Comparison of ENCODE assay signal across 9 mouse cellular contexts in the genomic region with DNA sequence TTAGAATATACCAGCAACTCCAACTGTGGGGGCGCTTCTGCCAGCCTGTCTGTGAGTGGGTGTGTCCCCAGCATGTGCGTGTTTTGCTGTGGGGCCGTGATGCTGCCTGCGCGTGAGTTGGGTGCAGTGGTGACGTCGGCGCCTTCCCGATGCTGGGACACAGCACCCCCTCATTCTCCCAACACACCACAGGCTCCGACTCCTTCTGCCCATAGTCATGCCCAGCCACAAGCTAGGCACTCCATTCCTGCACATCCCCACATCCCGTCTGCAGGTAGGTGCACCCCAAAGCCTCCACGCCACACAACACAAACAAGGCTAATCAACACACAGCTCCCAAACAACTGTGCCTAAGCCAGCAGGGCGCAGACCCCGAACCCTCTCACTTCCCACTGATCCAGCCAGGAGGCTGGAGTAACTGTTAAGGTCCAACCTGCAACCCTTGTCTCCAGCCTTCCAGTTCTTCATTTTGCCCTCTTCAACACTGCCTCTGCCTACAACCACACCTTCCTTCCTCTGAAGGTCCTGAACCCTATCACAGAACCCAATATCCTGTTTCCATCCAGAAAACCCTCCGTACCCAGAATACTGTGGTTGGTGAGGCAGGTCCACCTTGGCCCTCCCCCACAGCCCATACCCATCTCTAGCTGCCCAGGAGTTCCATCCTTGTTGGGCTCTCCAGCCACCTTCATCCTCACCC. TPM values are rescaled to one million over a fixed set of nuclear protein-coding genes. Genes with fewer than 3 reads are reported as not detected.
DNase-seq lines count a peak whose midpoint lies in the region; ATAC-seq and TF ChIP-seq lines count a peak whose summit lies in the region.
"Had no signal": no experiment of that assay in that cellular context is flagged by ENCODE, and none has a peak within 500 bp of the region (broad histone marks: within the 10 kb centered on the region; RNA-seq: fewer than 3 reads in every experiment).

No protein-coding gene starts in this region.

- DNase-seq in lung, embryonic 14.5 days: no peak
- DNase-seq in lung, postnatal 36 days: no peak
- DNase-seq in cerebellum, adult 9-11 months: peak; percentile 58
- peak; percentile 81 to 91 for DNase-seq in layer of hippocampus, adult 18-20 months (ENCODE audit: low spot score in 2 of 2)

- peak overlapping the region; percentile 41; the same call in 1 of the 2 replicates for H3K9ac ChIP-seq in lung, embryonic 14.5 days
- peak overlapping the region; percentile 66 for H3K9ac ChIP-seq in forebrain, embryonic 16.5 days (replicated peaks; ENCODE audit: low read depth, low read length)
- peak overlapping the region; percentile 68 for H3K9ac ChIP-seq in stomach, embryonic 14.5 days (replicated peaks; ENCODE audit: low read depth, low read length)

- H3K4me3 ChIP-seq in lung, embryonic 14.5 days (ENCODE audit: low read depth, low read length): peak overlapping the region; percentile 46
- H3K4me3 ChIP-seq in forebrain, embryonic 16.5 days (replicated peaks; ENCODE audit: low read length): peak overlapping the region; percentile 55
- peak overlapping the region; percentile 60 for H3K4me3 ChIP-seq in stomach, embryonic 14.5 days (ENCODE audit: low read depth, low read length)

- TF ChIP-seq CTCF in lung, embryonic 14.5 days (IDR thresholded peaks at IDR 0.05; ENCODE audit: low read depth): no peak

- peaks cover 80% of the 10 kb centered on the region for H3K27me3 ChIP-seq in lung, embryonic 14.5 days (ENCODE audit: insufficient read depth, low read length)
- H3K27me3 ChIP-seq in forebrain, embryonic 16.5 days (replicated peaks; ENCODE audit: control insufficient read depth, insufficient read depth, low read length): peaks cover 57% of the 10 kb centered on the region
- 0 out of 2 replicates have a peak, but pooled peaks cover 4% of the 10 kb centered on the region for H3K27me3 ChIP-seq in stomach, embryonic 14.5 days (ENCODE audit: control insufficient read depth, insufficient read depth, low read length)

- H3K27ac ChIP-seq in lung, embryonic 14.5 days (ENCODE audit: low read depth): no peak overlapping the region; the same call in 1 of the 2 replicates
- H3K27ac ChIP-seq in forebrain, embryonic 16.5 days (ENCODE audit: low read length): no peak overlapping the region
- H3K27ac ChIP-seq in stomach, embryonic 14.5 days (ENCODE audit: low read length): peak overlapping the region; percentile 93
- H3K27ac ChIP-seq: macrophage had no signal

- 30% methylated on average over 15 of the region's 15 CpGs for WGBS in lung, embryonic 14.5 days
- WGBS in forebrain, embryonic 16.5 days: 25% methylated on average over 15 of the region's 15 CpGs
- 26% methylated on average over 15 of the region's 15 CpGs for WGBS in stomach, embryonic 14.5 days

- peak overlapping the region; percentile 72 for H3K4me2 ChIP-seq in lung, embryonic 14.5 days
- H3K4me2 ChIP-seq in forebrain, embryonic 16.5 days (ENCODE audit: low read length): peak overlapping the region; percentile 79
- H3K4me2 ChIP-seq in stomach, embryonic 14.5 days (replicated peaks; ENCODE audit: low read depth, low read length): peak overlapping the region; percentile 70

- H3K36me3 ChIP-seq in lung, embryonic 14.5 days (ENCODE audit: insufficient read depth): no peaks in the 10 kb centered on the region
- no peaks in the 10 kb centered on the region for H3K36me3 ChIP-seq in forebrain, embryonic 16.5 days (ENCODE audit: control insufficient read depth, insufficient read depth)
- H3K36me3 ChIP-seq in stomach, embryonic 14.5 days (ENCODE audit: control insufficient read depth, insufficient read depth, low read length): peaks cover 1% of the 10 kb centered on the region; the same call in 1 of the 2 replicates

- no peaks in the 10 kb centered on the region for H3K9me3 ChIP-seq in lung, embryonic 14.5 days (ENCODE audit: low read depth, low read length)
- no peaks in the 10 kb centered on the region for H3K9me3 ChIP-seq in forebrain, embryonic 16.5 days (ENCODE audit: control insufficient read depth, low read length)
- H3K9me3 ChIP-seq in stomach, embryonic 14.5 days (ENCODE audit: control insufficient read depth, low read depth, low read length): no peaks in the 10 kb centered on the region

- no peak for ATAC-seq in lung, embryonic 14.5 days (ENCODE audit: insufficient read depth)
- no peak; the same call in 1 of the 2 replicates for ATAC-seq in forebrain, embryonic 16.5 days
- ATAC-seq in megakaryocyte, adult 5-6 weeks (ENCODE audit: poor library complexity, severe bottlenecking): peak; percentile 11; the same call in 1 of the 2 replicates
- ATAC-seq in stomach, embryonic 14.5 days (ENCODE audit: insufficient number of reproducible peaks, insufficient read depth, low FRiP score, low read depth): no peak
- no peak for ATAC-seq in granulocyte monocyte progenitor cell, adult 5-6 weeks (replicated peaks; ENCODE audit: poor library complexity, severe bottlenecking)

- no peaks in the 10 kb centered on the region for H3K4me1 ChIP-seq in lung, embryonic 14.5 days (ENCODE audit: insufficient read depth)
- peaks cover 50% of the 10 kb centered on the region for H3K4me1 ChIP-seq in forebrain, embryonic 16.5 days (replicated peaks; ENCODE audit: control insufficient read depth, insufficient read depth, low read length)
- peaks cover 49% of the 10 kb centered on the region for H3K4me1 ChIP-seq in stomach, embryonic 14.5 days (ENCODE audit: control insufficient read depth, insufficient read depth, low read length)

RNA-seq across cellular contexts. Expression of gene Psd, which starts 10.0 kb away (rescaled TPM):
- polyA plus RNA-seq in lung, embryonic 14.5 days (2014; fragmentation: Nextera tagmentation; extraction: Ambion mirVana): 9.9 and 10.5 TPM in 2 replicates
- 74.1 and 89.8 TPM in 2 replicates for polyA plus RNA-seq in forebrain, embryonic 16.5 days (2015; fragmentation: Nextera tagmentation; extraction: Ambion mirVana)
- 100 to 1,000 TPM; 799 to 877 TPM for total RNA-seq in layer of hippocampus, adult 18-20 months (2021)
- total RNA-seq in megakaryocyte, adult 5-6 weeks (2015): 0.11 and 0.36 TPM in 2 replicates
- not detected in 2 replicates for total RNA-seq in megakaryocyte, adult 5-6 weeks (2017)
- 41.9 and 44.3 TPM in 2 replicates for polyA plus RNA-seq in stomach, embryonic 14.5 days (2014; fragmentation: Nextera tagmentation; extraction: Ambion mirVana)
- total RNA-seq in granulocyte monocyte progenitor cell, adult 5-6 weeks (2014; fragmentation: Nextera tagmentation): not detected in 2 replicates
- not detected in 2 replicates for total RNA-seq in granulocyte monocyte progenitor cell, adult 5-6 weeks (2017)

RNA-seq across cellular contexts. Expression of gene Fbxl15, which starts 11.0 kb away (rescaled TPM):
- 12.6 and 13.1 TPM in 2 replicates for polyA plus RNA-seq in lung, embryonic 14.5 days (2014; fragmentation: Nextera tagmentation; extraction: Ambion mirVana)
- 40.1 and 44.2 TPM in 2 replicates for polyA plus RNA-seq in forebrain, embryonic 16.5 days (2015; fragmentation: Nextera tagmentation; extraction: Ambion mirVana)
- total RNA-seq in layer of hippocampus, adult 18-20 months (2021): 10 to 100 TPM; 30.7 to 31.5 TPM
- total RNA-seq in megakaryocyte, adult 5-6 weeks (2015): 1.9 and 2.1 TPM in 2 replicates
- 1.3 and 1.8 TPM in 2 replicates for total RNA-seq in megakaryocyte, adult 5-6 weeks (2017)
- polyA plus RNA-seq in stomach, embryonic 14.5 days (2014; fragmentation: Nextera tagmentation; extraction: Ambion mirVana): 13.7 and 16.1 TPM in 2 replicates
- 0.53 TPM in 1 of 2 replicates, not detected in the other for total RNA-seq in granulocyte monocyte progenitor cell, adult 5-6 weeks (2014; fragmentation: Nextera tagmentation)
- total RNA-seq in granulocyte monocyte progenitor cell, adult 5-6 weeks (2017): 2.4 and 3.3 TPM in 2 replicates

RNA-seq across cellular contexts. Expression of gene Nfkb2, which starts 12.9 kb away (rescaled TPM):
- polyA plus RNA-seq in lung, embryonic 14.5 days (2014; fragmentation: Nextera tagmentation; extraction: Ambion mirVana): 7.7 TPM in 2 replicates
- 1.8 and 1.9 TPM in 2 replicates for polyA plus RNA-seq in forebrain, embryonic 16.5 days (2015; fragmentation: Nextera tagmentation; extraction: Ambion mirVana)
- total RNA-seq in layer of hippocampus, adult 18-20 months (2021): 1 to 10 TPM; 2.2 to 2.3 TPM
- total RNA-seq in megakaryocyte, adult 5-6 weeks (2015): 8.1 and 10.0 TPM in 2 replicates
- total RNA-seq in megakaryocyte, adult 5-6 weeks (2017): 14.6 and 20.3 TPM in 2 replicates
- 8.0 and 10.1 TPM in 2 replicates for polyA plus RNA-seq in stomach, embryonic 14.5 days (2014; fragmentation: Nextera tagmentation; extraction: Ambion mirVana)
- total RNA-seq in granulocyte monocyte progenitor cell, adult 5-6 weeks (2014; fragmentation: Nextera tagmentation): 3.6 and 4.6 TPM in 2 replicates
- 4.3 and 4.7 TPM in 2 replicates for total RNA-seq in granulocyte monocyte progenitor cell, adult 5-6 weeks (2017)

RNA-seq across cellular contexts. Expression of gene Cuedc2, which starts 21.5 kb away (rescaled TPM):
- polyA plus RNA-seq in lung, embryonic 14.5 days (2014; fragmentation: Nextera tagmentation; extraction: Ambion mirVana): 132 and 145 TPM in 2 replicates
- 375 and 392 TPM in 2 replicates for polyA plus RNA-seq in forebrain, embryonic 16.5 days (2015; fragmentation: Nextera tagmentation; extraction: Ambion mirVana)
- total RNA-seq in layer of hippocampus, adult 18-20 months (2021): 100 to 1,000 TPM; 179 to 182 TPM
- total RNA-seq in megakaryocyte, adult 5-6 weeks (2015): 31.3 and 33.1 TPM in 2 replicates
- 108 and 114 TPM in 2 replicates for total RNA-seq in megakaryocyte, adult 5-6 weeks (2017)
- 151 and 169 TPM in 2 replicates for polyA plus RNA-seq in stomach, embryonic 14.5 days (2014; fragmentation: Nextera tagmentation; extraction: Ambion mirVana)
- 104 and 108 TPM in 2 replicates for total RNA-seq in granulocyte monocyte progenitor cell, adult 5-6 weeks (2014; fragmentation: Nextera tagmentation)
- total RNA-seq in granulocyte monocyte progenitor cell, adult 5-6 weeks (2017): 158 and 161 TPM in 2 replicates

RNA-seq across cellular contexts. Expression of gene Mfsd13a, which starts 23.9 kb away (rescaled TPM):
- 9.9 and 11.6 TPM in 2 replicates for polyA plus RNA-seq in lung, embryonic 14.5 days (2014; fragmentation: Nextera tagmentation; extraction: Ambion mirVana)
- 12.2 and 12.3 TPM in 2 replicates for polyA plus RNA-seq in forebrain, embryonic 16.5 days (2015; fragmentation: Nextera tagmentation; extraction: Ambion mirVana)
- 10 to 100 TPM; 28.2 to 29.0 TPM for total RNA-seq in layer of hippocampus, adult 18-20 months (2021)
- 17.2 and 18.1 TPM in 2 replicates for total RNA-seq in megakaryocyte, adult 5-6 weeks (2015)
- 8.1 and 11.7 TPM in 2 replicates for total RNA-seq in megakaryocyte, adult 5-6 weeks (2017)
- polyA plus RNA-seq in stomach, embryonic 14.5 days (2014; fragmentation: Nextera tagmentation; extraction: Ambion mirVana): 10.8 and 11.4 TPM in 2 replicates
- 71.4 and 82.0 TPM in 2 replicates for total RNA-seq in granulocyte monocyte progenitor cell, adult 5-6 weeks (2014; fragmentation: Nextera tagmentation)
- total RNA-seq in granulocyte monocyte progenitor cell, adult 5-6 weeks (2017): 15.7 and 18.7 TPM in 2 replicates

Comparison
In these comparisons a context has a peak if more than half of its experiments do, and no peak if none do; other contexts are left out.
1. DNase-seq: peak in cerebellum, adult 9-11 months (single experiment) and layer of hippocampus, adult 18-20 months (2 of 2); none in lung, embryonic 14.5 days (single experiment) and lung, postnatal 36 days (single experiment).
2. RNA of gene Psd, which starts 10.0 kb away (total RNA-seq): 799 to 877 TPM in layer of hippocampus, adult 18-20 months; 0.11 to 0.36 TPM in megakaryocyte, adult 5-6 weeks and not detected in granulocyte monocyte progenitor cell, adult 5-6 weeks; every median in the first group is over 100 times any median in the second.
3. RNA of gene Fbxl15, which starts 11.0 kb away (total RNA-seq): 30.7 to 31.5 TPM in layer of hippocampus, adult 18-20 months; 0.53 to 3.3 TPM in granulocyte monocyte progenitor cell, adult 5-6 weeks and 1.3 to 2.1 TPM in megakaryocyte, adult 5-6 weeks; every median in the first group is over 4 times any median in the second.
4. Peak in every context shown above with its lines, with median percentiles within 50 percentile points of each other: H3K4me2 ChIP-seq, H3K4me3 ChIP-seq and H3K9ac ChIP-seq.